9 mouse cellular contexts compared by ENCODE assay signal in the genomic region with DNA sequence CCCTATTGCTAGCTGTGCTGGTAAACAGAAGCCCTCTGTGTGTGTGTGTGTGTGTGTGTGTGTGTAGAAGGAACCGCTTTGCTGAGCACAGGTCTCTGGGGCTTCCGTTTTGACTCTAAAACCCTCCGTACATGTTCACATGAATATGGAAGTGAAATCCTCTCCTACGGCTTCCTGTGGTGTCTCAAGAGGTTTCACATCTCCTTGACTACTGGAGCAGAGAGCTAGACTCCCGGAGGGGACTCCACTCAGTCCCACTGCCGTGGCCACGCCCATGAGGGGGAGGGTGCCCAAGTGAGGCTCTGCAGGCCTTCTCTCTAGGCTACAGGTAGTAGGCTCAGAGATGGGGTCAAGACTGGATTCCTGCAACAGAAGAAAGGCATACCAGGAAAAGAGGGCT. TPM values are rescaled to one million over a fixed set of nuclear protein-coding genes. Genes with fewer than 3 reads are reported as not detected.
DNase-seq lines count a peak whose midpoint lies in the region; ATAC-seq and TF ChIP-seq lines count a peak whose summit lies in the region.
"Had no signal": no experiment of that assay in that cellular context is flagged by ENCODE, and none has a peak within 500 bp of the region (broad histone marks: within the 10 kb centered on the region; RNA-seq: fewer than 3 reads in every experiment).

H2-DMb2 (plus strand) TSS at position 275 of the 400 bp plus-strand sequence.

- peak; percentile 77 for ATAC-seq in common myeloid progenitor, adult 5-6 weeks (replicated peaks; ENCODE audit: low read depth, poor library complexity, severe bottlenecking)
- ATAC-seq in kidney, postnatal 0 days (replicated peaks; ENCODE audit: low FRiP score, low read depth): no peak; the same call in 1 of the 2 replicates
- peak; percentile 88 for ATAC-seq in megakaryocyte progenitor cell, adult 5-6 weeks (replicated peaks; ENCODE audit: poor library complexity)

- H3K4me2 ChIP-seq in kidney, postnatal 0 days (ENCODE audit: low read length): peak within 1 kb of the TSS; percentile 30; the same call in 1 of the 2 replicates

- H3K9ac ChIP-seq in kidney, postnatal 0 days (ENCODE audit: low read depth, low read length): no peak within 1 kb of the TSS

- H3K9me3 ChIP-seq in kidney, postnatal 0 days (replicated peaks; ENCODE audit: low read length): no peaks in the 10 kb centered on the region
- H3K9me3 ChIP-seq: G1E had no signal

- 11% methylated on average over 7 of the region's 7 CpGs for WGBS in kidney, postnatal 0 days

- TF ChIP-seq CTCF in gastrocnemius, adult 2 months (IDR thresholded peaks at IDR 0.05): no peak
- no peak for TF ChIP-seq CTCF in kidney, postnatal 0 days (IDR thresholded peaks at IDR 0.05; ENCODE audit: low read depth)

- H3K4me1 ChIP-seq in kidney, postnatal 0 days (replicated peaks; ENCODE audit: insufficient read depth, low read length): 0 out of 2 replicates have a peak, but pooled peaks cover 14% of the 10 kb centered on the region

- H3K27me3 ChIP-seq in kidney, postnatal 0 days (ENCODE audit: insufficient read depth, low read length): no peaks in the 10 kb centered on the region

- no peak within 1 kb of the TSS for H3K4me3 ChIP-seq in gastrocnemius, adult 2 months
- H3K4me3 ChIP-seq in kidney, postnatal 0 days (replicated peaks; ENCODE audit: low read depth, low read length): no peak within 1 kb of the TSS

- no peaks in the 10 kb centered on the region for H3K36me3 ChIP-seq in kidney, postnatal 0 days (ENCODE audit: insufficient read depth, low read length)
- H3K36me3 ChIP-seq: G1E had no signal

- intact Hi-C loops in gastrocnemius, adult 2 months (cut with DNase I): no loop called here

- H3K27ac ChIP-seq in gastrocnemius, adult 2 months: peak within 1 kb of the TSS; percentile 38
- H3K27ac ChIP-seq in kidney, postnatal 0 days: 0 out of 2 replicates have a peak within 1 kb of the TSS, but pooled peaks have one; percentile 19

- peak; percentile 68 for DNase-seq in gastrocnemius, adult 2 months
- DNase-seq in gastrocnemius, adult 18-20 months (ENCODE audit: low spot score): no peak
- peak; percentile 54 for DNase-seq in kidney, postnatal 0 days (ENCODE audit: low spot score)
- DNase-seq in thymus, postnatal 4 days: peak; percentile 90
- no peak for DNase-seq in urinary bladder, adult 2 months (ENCODE audit: low spot score)
- no peak for DNase-seq in cerebellum, adult 8-10 months

RNA-seq across cellular contexts. Expression of gene H2-DMb2, which starts in this region (rescaled TPM):
- under 1 TPM; 0.46 to 0.47 TPM for total RNA-seq in gastrocnemius, adult 2 months (2021)
- total RNA-seq in gastrocnemius, adult 18-20 months (2021): under 1 TPM; 0.17 to 0.53 TPM
- total RNA-seq in common myeloid progenitor, adult 5-6 weeks (2017): 3.3 and 5.5 TPM in 2 replicates
- 15.3 and 19.4 TPM in 2 replicates for polyA plus RNA-seq in kidney, postnatal 0 days (2015; fragmentation: Nextera tagmentation; extraction: Ambion mirVana)
- 3.9 and 5.8 TPM in 2 replicates for total RNA-seq in megakaryocyte progenitor cell, adult 5-6 weeks (2015)
- total RNA-seq in megakaryocyte progenitor cell, adult 5-6 weeks (2017): 6.7 and 8.5 TPM in 2 replicates
- 4.1 and 4.9 TPM in 2 replicates for polyA plus RNA-seq in urinary bladder, adult 2 months (2012; rRNA removed)
- total RNA-seq: G1E had no signal
- polyA plus RNA-seq: G1E had no signal

Comparison
In these comparisons a context has a peak if more than half of its experiments do, and no peak if none do; other contexts are left out.
1. Peak in DNase-seq and H3K27ac ChIP-seq in gastrocnemius, adult 2 months; RNA of the gene not detected or under 1 TPM.
2. DNase-seq: peak in kidney, postnatal 0 days (single experiment) and thymus, postnatal 4 days (single experiment); none in gastrocnemius, adult 18-20 months (single experiment), urinary bladder, adult 2 months (single experiment) and cerebellum, adult 8-10 months (single experiment).